Mouse (Mus musculus) ES-E14 (cell line): ENCODE results near the gene Smad3. TPM values are rescaled to one million over a fixed set of nuclear protein-coding genes. Genes with fewer than 3 reads are reported as not detected.

Experiments used
- DNase-seq: peaks from one replicate; pipeline ENCODE4 v3.0.0-alpha.2; 2013; ENCODE audit warnings: low read depth, low spot score
- H3K27ac ChIP-seq: 2 replicates; pipeline ENCODE4 v1.5.1; 2012; ENCODE audit warnings: low read depth, mild to moderate bottlenecking, low read length, moderate library complexity, mixed read lengths; ENCODE audit not compliant: poor library complexity, insufficient read depth, severe bottlenecking
- H3K36me3 ChIP-seq: 2 replicates; pipeline ENCODE4 v1.6.1; 2012; ENCODE audit warnings: mild to moderate bottlenecking, low read length, moderate library complexity, mixed read lengths; ENCODE audit not compliant: control insufficient read depth, poor library complexity, insufficient read depth, severe bottlenecking
- H3K4me1 ChIP-seq, 2 experiments: fragments of 150-350 bp in 1 of 2; sonication (generic) in 1 of 2; 2 replicates each; pipeline ENCODE4 v1.6.1; 2012; ENCODE audit warnings: low read length in 2 of 2, mild to moderate bottlenecking in 1 of 2, mixed read lengths in 1 of 2; ENCODE audit not compliant: control insufficient read depth in 2 of 2, insufficient read depth in 2 of 2, poor library complexity in 1 of 2
- H3K4me3 ChIP-seq, 2 experiments: fragments of 150-350 bp in 1 of 2; sonication (generic) in 1 of 2; 2 replicates each; pipeline ENCODE4 v1.5.1; 2012; ENCODE audit warnings: low read length in 2 of 2, low read depth in 1 of 2, mild to moderate bottlenecking in 1 of 2, mixed read lengths in 1 of 2; ENCODE audit not compliant: insufficient read depth in 1 of 2, poor library complexity in 1 of 2, severe bottlenecking in 1 of 2
- H3K9ac ChIP-seq: 2 replicates; pipeline ENCODE4 v1.6.1; 2012; ENCODE audit warnings: low read depth, mild to moderate bottlenecking, low read length, mixed read lengths; ENCODE audit not compliant: poor library complexity, insufficient read depth, severe bottlenecking
- H3K9me3 ChIP-seq: fragments of 150-350 bp; sonication (generic); 2 replicates; pipeline ENCODE4 v1.6.1; 2012; ENCODE audit warnings: low read depth, mild to moderate bottlenecking, low read length; ENCODE audit not compliant: control insufficient read depth, insufficient read depth
- CHD2 ChIP-seq: IDR thresholded peaks from 2 replicates; pipeline ENCODE4 v1.6.1; 2014; ENCODE audit warnings: mild to moderate bottlenecking, low read depth, low read length, inconsistent platforms
- HCFC1 ChIP-seq: IDR thresholded peaks from 2 replicates; pipeline ENCODE4 v1.6.1; 2012; ENCODE audit warnings: low read length, inconsistent platforms, borderline replicate concordance; ENCODE audit not compliant: insufficient read depth
- MAFK ChIP-seq: IDR thresholded peaks from 2 replicates; pipeline ENCODE4 v1.6.1; 2014; ENCODE audit warnings: mild to moderate bottlenecking, low read depth, low read length, inconsistent platforms; ENCODE audit not compliant: insufficient read depth
- ZC3H11A ChIP-seq: IDR thresholded peaks from 2 replicates; pipeline ENCODE4 v1.6.1; 2012; ENCODE audit warnings: low read depth, mild to moderate bottlenecking, inconsistent platforms, low read length, borderline replicate concordance
- ZNF384 ChIP-seq: IDR thresholded peaks from 2 replicates; pipeline ENCODE4 v1.6.1; 2012; ENCODE audit warnings: low read depth, low read length, inconsistent platforms
- in situ Hi-C, 2 experiments: fragments of 600-800 bp; cut with MboI; formaldehyde crosslinking; loops; one replicate each; pipeline ENCODE4 v1.15.1; 2025; ENCODE audit warnings: low sequenced_read_pairs in 2 of 2, inconsistent platforms in 1 of 2; ENCODE audit not compliant: unreplicated experiment in 2 of 2
- total RNA-seq: library from RNA; depleted of rRNA; stranded (reverse); fragments of 300-350 nt; gene quantifications from 2 replicates; pipeline ENCODE4 v1.2.3, GENCODE M21; 2012

The Smad3 gene
- total RNA-seq, 1 experiment, result 15.2 TPM

DNA sequence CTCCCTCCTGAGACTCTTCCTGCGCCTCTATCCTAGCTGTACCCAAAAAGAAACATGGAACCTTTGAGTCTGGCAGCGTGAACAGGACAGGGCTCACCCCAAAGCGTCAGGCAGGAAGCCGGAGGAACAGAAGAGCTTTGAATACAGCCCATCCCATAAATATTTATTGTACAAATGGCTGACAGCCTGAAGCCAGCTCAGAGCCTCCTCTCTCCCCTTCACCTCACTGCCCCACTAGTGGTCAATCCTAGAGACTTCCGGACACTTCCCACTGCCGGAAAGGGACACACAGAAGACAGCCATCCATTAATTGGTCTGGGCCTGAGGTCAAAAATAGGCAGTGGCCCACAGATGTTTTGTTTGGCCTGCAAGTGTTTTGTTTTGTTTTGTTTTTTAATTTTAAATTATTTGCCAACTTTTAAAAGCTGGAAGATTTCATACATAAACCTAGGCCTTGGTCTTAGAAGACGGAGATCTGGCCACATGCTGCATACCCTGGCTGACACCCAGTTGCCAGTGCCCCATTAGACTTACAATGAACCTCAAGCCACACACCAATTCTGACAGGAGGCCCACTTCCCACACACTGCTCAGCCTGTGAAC lies 70.3 kb downstream of the Smad3 start:
- no peak overlapping the region for H3K27ac ChIP-seq
- H3K36me3 ChIP-seq, result no peaks in the 10 kb centered on the region
- H3K9ac ChIP-seq, result no peak overlapping the region
- no peak for DNase-seq
- no peaks in the 10 kb centered on the region for H3K4me1 ChIP-seq
- H3K9me3 ChIP-seq, result no peaks in the 10 kb centered on the region
- in situ Hi-C loops, result no loop called here
- no peak overlapping the region for H3K4me3 ChIP-seq
- TF ChIP-seq ZC3H11A (no peak), ZNF384 (no peak), CHD2 (no peak), MAFK (no peak), HCFC1 (no peak)

DNA sequence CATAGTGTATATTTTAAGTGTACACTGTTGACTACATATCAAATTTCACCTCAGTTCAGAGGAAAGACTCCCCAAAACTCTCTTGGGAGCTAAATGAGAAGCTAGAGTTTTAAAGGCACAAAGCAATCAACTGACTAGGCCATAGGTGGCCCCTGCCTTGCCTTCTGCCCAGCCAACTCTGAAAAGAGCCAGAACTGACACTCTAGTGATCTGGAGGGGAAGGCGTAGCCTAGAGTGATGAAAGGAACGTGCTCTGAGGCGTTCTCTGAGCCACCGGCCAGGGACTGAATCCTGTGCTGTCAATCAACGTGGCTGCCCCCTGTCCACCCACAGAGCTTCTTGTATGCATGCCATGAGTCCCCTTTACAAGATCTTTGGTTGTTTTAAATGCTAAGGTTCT lies 72.4 kb downstream of the Smad3 start:
- in situ Hi-C loops, result no loop called here
- Histone ChIP-seq H3K27ac (no peak overlapping the region), H3K36me3 (no peaks in the 10 kb centered on the region), H3K4me3 (no peak overlapping the region), H3K4me1 (no peaks in the 10 kb centered on the region), H3K9ac (no peak overlapping the region), H3K9me3 (no peaks in the 10 kb centered on the region)
- TF ChIP-seq HCFC1 (no peak), ZNF384 (no peak), CHD2 (no peak), ZC3H11A (no peak), MAFK (no peak)
- DNase-seq, result no peak

GRCm38 (mm10) chr9:63684277-63684676 lies 73.5 kb downstream of the Smad3 start:
- Histone ChIP-seq H3K4me1 (no peaks in the 10 kb centered on the region), H3K9ac (no peak overlapping the region)

GRCm38 (mm10) chr9:63682943-63683342 lies 74.9 kb downstream of the Smad3 start:
- TF ChIP-seq ZNF384, result no peak
- TF ChIP-seq CHD2, result no peak
- no peak for TF ChIP-seq ZC3H11A
- no peak for TF ChIP-seq MAFK
- no peak for TF ChIP-seq HCFC1
- no peak overlapping the region for H3K9ac ChIP-seq
- no peaks in the 10 kb centered on the region for H3K4me1 ChIP-seq
- H3K36me3 ChIP-seq, result no peaks in the 10 kb centered on the region
- no peak for DNase-seq
- H3K4me3 ChIP-seq, result no peak overlapping the region
- in situ Hi-C loops, result no loop called here
- H3K27ac ChIP-seq, result no peak overlapping the region
- H3K9me3 ChIP-seq, result no peaks in the 10 kb centered on the region

More at GRCm38 (mm10) chr9:63684277-63684676, 73.5 kb downstream of the Smad3 start:
- Histone ChIP-seq H3K4me3 (no peak overlapping the region), H3K9me3 (no peaks in the 10 kb centered on the region), H3K36me3 (no peaks in the 10 kb centered on the region), H3K27ac (no peak overlapping the region)
- no peak for DNase-seq
- in situ Hi-C loops, result no loop called here
- TF ChIP-seq HCFC1 (no peak), MAFK (no peak), CHD2 (no peak), ZC3H11A (no peak), ZNF384 (no peak)
